In genomic region chrX:31158534-31159085, GRCm38 (mm10) we compare ENCODE assay signal across 31 mouse cellular contexts. TPM values are rescaled to one million over a fixed set of nuclear protein-coding genes. Genes with fewer than 3 reads are reported as not detected.
DNase-seq lines count a peak whose midpoint lies in the region; ATAC-seq and TF ChIP-seq lines count a peak whose summit lies in the region.
"Not testable (repeated sequence)": the region's sequence is repeated elsewhere in the genome, so short reads cannot be mapped to it uniquely, and the experiment has no call there.
"Had no signal": no experiment of that assay in that cellular context is flagged by ENCODE, and none has a peak within 500 bp of the region (broad histone marks: within the 10 kb centered on the region; RNA-seq: fewer than 3 reads in every experiment).

No protein-coding gene starts in this region.

- H3K27ac ChIP-seq in liver, adult 2 months (replicated peaks; ENCODE audit: insufficient read depth, low read depth, low read length); stomach, postnatal 0 days (replicated peaks): not testable (repeated sequence)

- TF ChIP-seq EP300 in stomach, postnatal 0 days (optimal IDR thresholded peaks at IDR 0.05), result not testable (repeated sequence)

- DNase-seq in 416B (ENCODE audit: low read depth) (peak; percentile 7), ES-CJ7 (ENCODE audit: low read depth, low spot score) (peak; percentile 54), ZHBTc4 (ENCODE audit: low read depth, low spot score) (peak; percentile 26)
- DNase-seq in liver, adult 2 months (ENCODE audit: extremely low read depth, low read depth, low spot score), result peak; percentile 29
- peak; percentile 11 for DNase-seq in neural tube, embryonic 10.5 days (ENCODE audit: extremely low spot score, low spot score)
- DNase-seq in stomach, postnatal 0 days (ENCODE audit: low spot score), result peak; percentile 13

- H3K4me1 ChIP-seq in liver, adult 2 months (ENCODE audit: control insufficient read depth, insufficient read depth, low read length); stomach, postnatal 0 days (replicated peaks; ENCODE audit: control insufficient read depth, insufficient read depth): not testable (repeated sequence)

- not testable (repeated sequence) for H3K9ac ChIP-seq in liver, adult 2 months (ENCODE audit: low read depth, low read length); stomach, postnatal 0 days (ENCODE audit: low read length)

- not testable (repeated sequence) for H3K4me2 ChIP-seq in stomach, postnatal 0 days (replicated peaks; ENCODE audit: low read depth)

- H3K36me3 ChIP-seq in liver, adult 2 months (ENCODE audit: control insufficient read depth, insufficient read depth, low read length); stomach, postnatal 0 days (ENCODE audit: control insufficient read depth, insufficient read depth, low read length): not testable (repeated sequence)

- 75% methylated on average over 2 of the region's 2 CpGs for WGBS in liver, adult 2 months
- 76% methylated on average over 2 of the region's 2 CpGs for WGBS in stomach, postnatal 0 days

- not testable (repeated sequence) for TF ChIP-seq CTCF in liver, adult 2 months (IDR thresholded peaks at IDR 0.05; ENCODE audit: low read depth, low read length); stomach, postnatal 0 days (IDR thresholded peaks at IDR 0.05; ENCODE audit: low read depth)

- H3K27me3 ChIP-seq in liver, adult 2 months (ENCODE audit: control insufficient read depth, insufficient read depth, low read length); stomach, postnatal 0 days (ENCODE audit: control insufficient read depth, insufficient read depth, low read length): not testable (repeated sequence)

- ATAC-seq in stomach, postnatal 0 days (ENCODE audit: low FRiP score, low TSS enrichment), result not testable (repeated sequence)

- TF ChIP-seq POLR2A in liver, adult 2 months (IDR thresholded peaks at IDR 0.05; ENCODE audit: extremely low read depth, insufficient read depth, low read length), result not testable (repeated sequence)

- H3K4me3 ChIP-seq in liver, adult 2 months (ENCODE audit: insufficient read depth, low read depth, low read length); stomach, postnatal 0 days (ENCODE audit: low read depth, low read length): not testable (repeated sequence)

- H3K9me3 ChIP-seq in stomach, postnatal 0 days (ENCODE audit: control insufficient read depth, low read length), result not testable (repeated sequence)

- not testable (repeated sequence) for H3K79me2 ChIP-seq in liver, adult 2 months (ENCODE audit: control insufficient read depth, insufficient read depth, low read length)

RNA-seq across cellular contexts. Expression of gene Btbd35f29, which starts 41.1 kb away (rescaled TPM):
- not detected in 2 replicates for total RNA-seq in liver, adult 2 months (2014; rRNA removed)
- not detected in 2 replicates for polyA plus RNA-seq in liver, adult 2 months (2012; rRNA removed)
- polyA plus RNA-seq in stomach, postnatal 0 days (2015; fragmentation: Nextera tagmentation; extraction: Ambion mirVana), result not detected in 2 replicates
- total RNA-seq: adrenal gland, adult 8-10 months; adrenal gland, postnatal 25 days; ES-E14; gastrocnemius, adult 8-10 months; gastrocnemius, postnatal 25 days; heart, adult 2 months; heart, postnatal 25 days; hematopoietic stem cell, adult 5-6 weeks had no signal
- polyA plus RNA-seq: activated CD4-positive, CD25-positive, alpha-beta regulatory T cell, adult 4 months; brain, embryonic 14.5 days; cortical plate, adult 2 months; embryonic facial prominence, embryonic 10.5 days; embryonic facial prominence, embryonic 13.5 days; erythroblast, embryonic 14.5 days; forebrain, embryonic 12.5 days; forebrain, embryonic 15.5 days; gonadal fat pad, adult 2 months; heart, adult 2 months; heart, embryonic 11.5 days; heart, embryonic 14.5 days; heart, postnatal 0 days; hindbrain, embryonic 12.5 days; hindbrain, embryonic 15.5 days; intestine, embryonic 14.5 days; intestine, postnatal 0 days; Patski had no signal
